Mouse (Mus musculus) cerebellum, adult 18-20 months (tissue): ENCODE data around the gene Scimp.

Experiments used
- DNase-seq, 2 experiments: peaks; one replicate each; pipeline ENCODE4 v3.0.0; 2021

The Scimp gene

GRCm38 (mm10) chr11:70812365-70812764 lies at the start of gene Scimp:
Gene Scimp (minus strand): TSS chr11:70812586.
- no peak for DNase-seq

DNA sequence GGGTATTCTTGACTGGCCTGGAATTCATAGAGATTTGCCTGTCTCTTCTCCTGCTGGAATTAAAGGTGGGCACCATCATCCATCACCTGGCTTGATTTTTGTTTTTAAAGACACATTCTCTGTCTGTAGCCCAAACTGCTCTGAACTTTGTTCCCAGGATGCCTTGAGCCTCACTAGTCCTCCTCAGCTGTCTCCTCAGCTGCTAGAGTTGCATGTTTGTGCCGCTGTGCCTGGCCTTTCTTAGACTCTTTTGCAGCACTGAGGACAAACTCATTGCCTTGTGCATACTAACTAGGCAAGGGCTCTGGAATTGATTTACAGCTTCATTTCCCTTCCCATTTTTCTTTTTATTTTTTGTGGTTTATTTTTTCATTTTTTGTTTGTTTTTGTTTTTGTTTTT lies 48.0 kb upstream of the Scimp start:
- DNase-seq: no peak

- DNase-seq: no peak
Measured at GRCm38 (mm10) chr11:70846029-70846428, 33.6 kb upstream of the Scimp start.

- no peak for DNase-seq
Measured at GRCm38 (mm10) chr11:70845457-70845978, 33.1 kb upstream of the Scimp start.

GRCm38 (mm10) chr11:70844559-70845456 lies 32.4 kb upstream of the Scimp start, which contains the start of gene Rabep1:
Gene Rabep1 (plus strand): TSS chr11:70844778.
- DNase-seq: peak; percentile 95 to 97

- DNase-seq: peak; percentile 15 to 31
Measured at GRCm38 (mm10) chr11:70843701-70844551, 31.5 kb upstream of the Scimp start.

DNA sequence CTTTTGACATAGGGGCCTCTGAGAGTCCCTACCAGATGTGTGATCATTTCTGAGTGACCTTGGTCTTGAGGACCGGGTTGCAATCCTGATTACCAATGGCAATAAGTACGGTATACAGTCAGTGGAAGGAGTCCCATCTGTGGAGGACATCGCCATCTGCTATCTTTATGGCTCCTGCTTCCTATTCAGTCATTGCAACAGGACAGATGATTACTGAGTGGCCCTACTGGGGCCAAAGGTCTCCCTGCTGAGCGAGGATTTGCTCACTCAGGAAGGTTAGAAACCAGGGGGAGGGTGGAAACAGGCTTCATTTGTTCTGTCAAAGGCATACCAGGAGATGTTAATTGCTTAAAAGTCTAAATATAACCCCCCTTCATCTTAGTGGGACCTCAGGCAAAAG lies 30.6 kb upstream of the Scimp start:
- no peak for DNase-seq

DNA sequence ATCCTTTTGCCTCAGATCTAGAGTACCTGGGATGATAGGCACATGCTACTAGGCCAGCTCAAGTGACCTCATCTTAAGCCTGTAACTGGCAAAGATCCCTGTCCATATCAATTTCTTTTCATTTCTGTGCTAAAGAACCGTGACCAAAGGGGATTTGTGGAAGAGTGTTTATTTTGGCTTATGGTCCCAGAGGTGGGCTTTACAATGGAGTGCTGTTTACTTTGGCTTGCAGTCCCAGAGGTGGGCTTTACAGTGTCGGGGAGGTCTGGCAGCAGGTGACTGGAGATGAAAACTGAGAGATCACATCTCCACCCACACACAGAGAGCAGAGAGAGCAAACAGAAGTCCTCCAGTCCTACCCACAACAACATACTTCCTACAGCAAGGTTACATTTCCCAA lies 26.2 kb upstream of the Scimp start:
- no peak for DNase-seq

- no peak for DNase-seq
Measured at GRCm38 (mm10) chr11:70837031-70837430, 24.6 kb upstream of the Scimp start.

DNA sequence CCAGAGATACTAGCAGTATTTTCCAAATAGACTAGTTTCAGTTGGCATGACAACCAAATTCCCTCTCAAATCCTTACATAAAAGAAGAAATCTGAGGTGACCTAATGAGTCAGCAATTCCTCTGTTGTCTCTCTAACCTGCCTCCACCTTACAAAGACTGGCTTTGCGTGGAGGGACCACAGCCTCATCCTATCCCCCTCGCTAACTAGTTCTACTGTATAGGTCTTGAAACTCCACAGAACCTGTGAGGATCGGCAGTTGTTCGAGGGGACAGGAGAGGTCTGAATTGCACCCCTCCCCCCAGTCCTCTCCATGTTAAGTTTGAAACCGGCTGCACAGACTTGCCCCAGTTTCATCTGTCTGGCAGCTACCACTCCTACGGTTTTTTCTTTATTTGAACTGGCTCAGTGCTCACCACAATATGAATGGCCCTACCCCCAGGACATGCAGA lies 23.0 kb upstream of the Scimp start:
- no peak for DNase-seq

DNA sequence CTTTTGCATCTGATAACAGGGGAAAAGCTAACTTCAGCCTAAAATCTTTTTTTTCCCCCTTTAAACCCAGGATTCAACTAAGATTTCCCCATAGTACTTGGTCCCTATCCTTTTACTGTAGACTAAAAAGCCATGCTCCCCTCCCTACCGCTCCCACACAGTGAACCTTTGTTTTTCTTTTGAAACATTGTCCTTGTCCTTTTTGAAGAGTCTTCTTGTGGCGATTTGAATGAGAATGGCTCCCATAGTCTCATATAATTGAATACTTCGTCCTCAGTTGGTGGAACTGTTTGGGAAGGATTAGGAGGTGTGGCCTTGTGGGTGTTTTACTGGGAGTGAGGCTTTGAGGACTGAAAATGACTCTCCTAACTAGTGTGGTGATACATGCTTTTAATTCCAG lies 21.4 kb upstream of the Scimp start:
- DNase-seq: no peak

DNA sequence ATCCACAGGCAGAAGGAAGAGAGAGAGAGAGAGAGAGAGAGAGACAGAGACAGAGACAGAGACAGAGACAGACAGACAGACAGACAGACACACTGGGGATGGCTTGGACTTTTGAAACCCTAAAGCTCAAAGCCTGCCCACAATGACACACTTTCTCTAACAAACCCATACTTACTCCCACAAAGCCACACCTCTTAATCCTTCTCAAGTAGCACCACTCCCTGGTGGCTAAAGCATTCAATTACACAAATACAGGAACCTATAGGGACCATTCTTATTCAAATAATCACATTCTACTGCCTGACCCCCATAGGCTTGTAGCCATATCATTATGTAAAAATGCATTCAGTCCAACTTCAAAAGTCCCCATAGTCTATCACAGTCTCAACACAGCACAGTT lies 21.0 kb upstream of the Scimp start:
- DNase-seq: no peak

DNA sequence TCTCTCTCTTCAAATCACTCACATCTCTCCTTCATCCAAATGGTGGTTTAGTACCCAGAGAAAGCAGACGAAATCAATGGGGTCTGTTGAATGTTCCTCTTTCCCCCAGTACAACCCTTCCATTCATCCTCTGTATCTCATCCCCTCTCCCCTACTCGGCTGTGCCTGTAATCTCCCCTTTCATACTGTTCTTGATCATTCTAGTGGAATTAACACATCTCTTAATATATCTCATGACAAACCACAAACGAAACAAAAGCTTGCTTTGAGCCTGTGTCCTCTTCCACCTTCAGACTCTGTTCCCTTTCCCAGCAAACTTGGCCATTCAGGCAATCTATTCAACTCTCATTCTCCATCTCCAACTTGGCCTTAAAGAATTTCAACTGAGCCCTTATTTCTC lies 18.8 kb upstream of the Scimp start:
- no peak for DNase-seq

DNA sequence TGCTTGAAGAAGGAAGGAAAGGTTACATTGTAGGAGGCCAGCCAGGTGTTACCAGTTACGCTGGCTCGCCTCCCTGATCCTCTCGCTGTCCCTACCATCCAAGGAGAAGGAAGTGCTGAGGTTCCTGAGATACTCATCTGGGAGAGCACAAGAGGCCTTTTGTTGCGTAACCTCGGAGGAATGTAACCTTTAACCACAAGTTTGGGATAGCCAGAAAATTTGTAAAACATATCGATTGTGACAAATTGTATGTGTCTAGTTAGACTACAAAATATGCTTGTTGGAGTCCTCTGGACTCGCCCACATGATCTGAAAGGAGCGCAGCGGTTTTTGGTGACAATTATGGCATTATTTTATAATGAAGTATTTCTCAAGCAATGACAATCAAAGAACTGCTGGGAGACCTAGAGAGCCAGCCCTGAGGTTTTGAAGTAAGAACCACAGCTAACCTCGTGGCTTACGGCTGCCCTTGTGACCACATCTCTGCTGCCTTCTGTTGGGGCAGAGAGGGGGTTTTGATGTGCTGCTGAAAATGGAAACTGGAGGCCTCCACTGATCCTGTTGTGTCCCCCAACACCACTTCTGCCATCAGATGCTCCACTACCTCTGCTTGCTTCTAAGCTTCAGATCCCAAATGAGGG lies 16.7 kb upstream of the Scimp start:
- no peak for DNase-seq

GRCm38 (mm10) chr11:70826207-70826606 lies 13.8 kb upstream of the Scimp start:
- no peak for DNase-seq

DNA sequence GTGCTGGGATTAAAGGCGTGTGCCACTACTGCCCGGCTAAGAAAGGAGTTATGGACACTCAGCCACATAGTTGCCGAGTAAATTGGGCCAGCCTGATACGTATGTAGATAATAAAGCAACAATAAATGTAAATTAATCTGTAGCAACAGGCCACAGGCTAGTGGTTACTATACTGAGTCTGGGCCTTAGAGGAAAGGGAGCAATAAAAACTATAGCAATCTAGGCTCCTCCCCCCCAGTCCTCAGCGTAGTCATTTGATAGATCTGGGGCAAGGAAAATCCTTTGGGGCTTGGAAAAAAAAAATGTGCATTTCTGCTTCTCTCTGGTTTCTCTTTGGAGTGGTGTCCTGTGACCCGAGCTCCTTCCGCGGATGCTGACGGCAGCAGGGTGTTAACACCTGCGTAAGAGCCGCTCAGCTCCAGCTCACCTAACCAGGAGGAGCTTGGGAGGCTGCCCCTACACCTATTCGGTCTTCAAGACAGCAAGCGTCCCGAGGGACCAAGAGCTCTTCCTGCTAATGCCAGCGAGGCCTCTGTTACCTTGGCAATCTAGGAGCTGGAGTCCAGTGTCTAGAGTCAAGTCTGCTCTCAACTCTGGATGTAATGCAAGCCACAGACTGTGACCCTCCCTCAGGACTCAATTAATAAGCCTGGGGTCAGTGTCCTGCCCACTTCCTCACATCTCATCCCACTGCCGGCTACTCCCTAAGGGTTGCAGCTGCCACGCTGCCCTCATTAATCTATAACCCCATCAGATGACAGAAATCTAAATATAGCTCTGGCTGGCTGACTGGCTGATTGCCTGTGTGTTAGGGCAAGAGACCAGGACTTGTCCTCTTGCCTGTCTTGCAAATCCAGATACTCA lies 9.6 kb upstream of the Scimp start:
- peak; percentile 37 to 46 for DNase-seq

- no peak for DNase-seq
Measured at GRCm38 (mm10) chr11:70820120-70820519, 7.7 kb upstream of the Scimp start.

DNA sequence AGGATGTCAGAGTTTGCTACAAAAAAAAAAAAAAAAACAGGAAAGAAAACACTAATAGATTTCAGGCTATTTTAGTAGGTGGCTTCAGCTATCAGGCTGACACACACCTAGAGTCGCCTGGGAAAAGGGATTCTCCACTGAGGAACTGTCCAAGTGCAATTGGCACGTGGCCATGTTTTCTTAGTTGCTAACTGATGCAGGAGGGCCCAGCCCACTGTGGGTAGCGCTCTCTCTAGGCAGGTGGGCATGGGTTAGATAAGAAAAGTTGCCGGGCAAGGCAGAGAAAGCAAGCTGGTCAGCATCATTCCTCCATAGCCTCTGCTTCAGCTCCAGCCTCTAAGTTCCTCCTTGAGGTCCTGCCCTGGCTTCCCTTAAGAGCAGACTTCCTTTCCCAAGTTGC lies 4.4 kb upstream of the Scimp start:
- no peak for DNase-seq

GRCm38 (mm10) chr11:70815498-70816078 lies 3.2 kb upstream of the Scimp start:
- DNase-seq: peak; percentile 64 to 68

GRCm38 (mm10) chr11:70815071-70815470 lies 2.7 kb upstream of the Scimp start:
- DNase-seq: no peak

GRCm38 (mm10) chr11:70811471-70812240 lies 730 bp downstream of the Scimp start:
- DNase-seq: peak; percentile 11 to 22
